Mouse (Mus musculus): ENCODE measurements around the gene Fbxo24.

DNA sequence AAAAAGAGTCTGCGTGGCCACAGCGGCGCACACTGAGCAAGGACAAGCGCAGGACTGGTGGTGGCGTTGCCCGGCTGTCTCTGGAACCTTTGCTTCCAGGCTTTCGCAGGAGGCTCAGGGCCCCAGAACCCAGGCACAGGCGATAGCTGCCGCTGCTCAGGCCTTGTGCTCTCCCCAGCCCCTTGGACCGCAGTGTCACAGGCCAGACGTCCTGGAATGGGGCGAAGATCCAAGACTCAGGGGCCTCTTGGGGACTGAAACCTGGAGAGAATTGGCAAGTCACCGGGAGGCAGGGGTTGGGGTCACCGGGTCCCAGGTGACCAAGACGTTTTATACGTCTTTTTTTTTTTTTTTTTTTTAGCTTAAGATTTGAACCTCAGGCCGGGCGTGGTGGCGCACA is 15.7 kb upstream of the Fbxo24 start:
- TF ChIP-seq CTCF (IDR thresholded peaks at IDR 0.05; ENCODE audit: borderline replicate concordance, control insufficient read depth, extremely low read depth, insufficient read depth, low read length, poor library complexity) (no peak), POLR2A (IDR thresholded peaks at IDR 0.05; ENCODE audit: control insufficient read depth, extremely low read depth, insufficient read depth, low read length, poor library complexity) (no peak)

Measured in thymus, adult 2 months (tissue).